Mouse (Mus musculus) megakaryocyte, embryonic 14.5 days (primary cell): ENCODE results near the gene Ppp1cb.

ENCODE experiments used
- FLI1 ChIP-seq: IDR thresholded peaks from 2 replicates; pipeline ENCODE4 v1.6.1; 2012; ENCODE audit warnings: low read length, inconsistent platforms, mixed read lengths
- GATA1 ChIP-seq: IDR thresholded peaks from 3 replicates; pipeline ENCODE4 v1.6.1; 2012; ENCODE audit warnings: mixed read lengths, low read length, inconsistent platforms, borderline replicate concordance

GRCm38 (mm10) chr5:32445287-32445921 is 13.2 kb upstream of the Ppp1cb start:
- TF ChIP-seq GATA1: no peak
- TF ChIP-seq FLI1: no peak
